Mouse (Mus musculus) gastrocnemius, adult 2 months (tissue): ENCODE results near the gene Lztr1. TPM values are rescaled to one million over a fixed set of nuclear protein-coding genes. Genes with fewer than 3 reads are reported as not detected.

Source experiments
- DNase-seq: peaks from one replicate; pipeline ENCODE4 v3.0.0; 2022
- H3K27ac ChIP-seq: fragments of 200-600 bp; 2 replicates; pipeline ENCODE4 v1.8.1; 2022; ENCODE audit warnings: mild to moderate bottlenecking
- H3K4me3 ChIP-seq: fragments of 200-600 bp; 2 replicates; pipeline ENCODE4 v1.8.1; 2022; ENCODE audit warnings: mild to moderate bottlenecking, moderate library complexity
- CTCF ChIP-seq: fragments of 200-600 bp; IDR thresholded peaks from 2 replicates; pipeline ENCODE4 v1.8.1; 2022; ENCODE audit warnings: antibody characterized with exemption, mild to moderate bottlenecking, moderate library complexity
- intact Hi-C: fragments of 180-260 bp; cut with DNase I; formaldehyde crosslinking; loops from one replicate; pipeline ENCODE4 v1.15.1; 2025
- long read RNA-seq, 2 experiments: library from polyadenylated mRNA; stranded (forward); transcript quantifications; one replicate each; pipeline ENCODE4 v2.0.0; 2021
- total RNA-seq, 2 experiments: library from RNA; stranded (reverse); gene quantifications; 2 replicates each; pipeline ENCODE4 v1.2.3; 2021

Gene Lztr1
- 10 to 100 TPM; 25.2 to 25.9 TPM for total RNA-seq
- long read RNA-seq, experiment 1, transcript Lztr1-201 (21 exons, 3,394 nt) = major isoform, 40 of 51 reads
- long read RNA-seq, experiment 1, partial matches to known transcripts = 3 of 51 reads
- long read RNA-seq, experiment 1, other reads (novel, unspliced or antisense) = 8 of 51 reads
- long read RNA-seq, experiment 2, transcript Lztr1-201 (21 exons, 3,394 nt) = major isoform, 43 of 50 reads
- long read RNA-seq, experiment 2, partial matches to known transcripts = 3 of 50 reads
- long read RNA-seq, experiment 2, other reads (novel, unspliced or antisense) = 4 of 50 reads

GRCm38 (mm10) chr16:17508546-17509239 is at the start of gene Lztr1:
TSS of gene Lztr1 (plus strand) at chr16:17508688.
- intact Hi-C loops = loop anchor here (2.0 kb wide), 1 partner anchor 22 kb away; the partner anchor contains the start of gene Thap7
- DNase-seq = peak; percentile 93
- Histone ChIP-seq H3K27ac (peak within 1 kb of the TSS; percentile 95), H3K4me3 (peak within 1 kb of the TSS; percentile 90)
- TF ChIP-seq CTCF = peak; percentile 9; the same call in 1 of the 2 replicates

GRCm38 (mm10) chr16:17460254-17460653 is 48.2 kb upstream of the Lztr1 start:
- TF ChIP-seq CTCF = peak; percentile 56
- DNase-seq = no peak
- intact Hi-C loops = no loop called here
- Histone ChIP-seq H3K27ac (no peak overlapping the region), H3K4me3 (no peak overlapping the region)

DNA sequence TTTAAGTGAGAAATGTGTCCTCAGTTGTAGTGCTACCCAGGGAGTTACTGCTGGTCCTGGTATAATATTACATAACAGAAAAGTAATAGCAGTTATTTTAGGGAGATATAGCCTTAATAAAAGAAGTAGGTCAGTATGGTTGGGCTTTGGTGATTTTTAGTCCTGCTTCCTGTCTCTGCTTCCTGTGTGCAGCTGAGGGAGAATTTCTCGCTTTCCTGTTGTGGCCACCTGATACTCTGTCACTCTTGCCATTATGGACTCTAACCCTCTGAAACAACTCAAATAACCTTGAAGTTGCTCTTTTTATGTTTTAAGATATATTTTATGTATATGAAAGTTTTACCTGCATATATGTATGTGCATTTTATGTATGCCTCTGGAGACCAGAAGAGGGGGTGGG is 46.9 kb upstream of the Lztr1 start:
- TF ChIP-seq CTCF = no peak
- intact Hi-C loops = no loop called here
- Histone ChIP-seq H3K27ac (peak overlapping the region; percentile 49), H3K4me3 (no peak overlapping the region)
- DNase-seq = no peak

GRCm38 (mm10) chr16:17463184-17463583 is 45.3 kb upstream of the Lztr1 start:
- DNase-seq = no peak
- no peak for TF ChIP-seq CTCF
- Histone ChIP-seq H3K4me3 (no peak overlapping the region), H3K27ac (no peak overlapping the region)
- intact Hi-C loops = no loop called here

- no peak for TF ChIP-seq CTCF
- no peak for DNase-seq
- intact Hi-C loops = no loop called here
- Histone ChIP-seq H3K27ac (no peak overlapping the region), H3K4me3 (no peak overlapping the region)
Observed at GRCm38 (mm10) chr16:17466875-17467663, 41.4 kb upstream of the Lztr1 start.

GRCm38 (mm10) chr16:17472498-17472897 is 36.0 kb upstream of the Lztr1 start:
- TF ChIP-seq CTCF = no peak
- no peak for DNase-seq
- intact Hi-C loops = loop anchor here (5.0 kb wide), 1 partner anchor 60 kb away; the partner anchor contains the start of gene Thap7
- Histone ChIP-seq H3K27ac (no peak overlapping the region), H3K4me3 (no peak overlapping the region)

GRCm38 (mm10) chr16:17474091-17474490 is 34.4 kb upstream of the Lztr1 start:
- DNase-seq = no peak
- H3K4me3 ChIP-seq = no peak overlapping the region
- intact Hi-C loops = loop anchor here (5.0 kb wide), 1 partner anchor 58 kb away; the partner anchor contains the start of gene Thap7
- peak; percentile 77 for TF ChIP-seq CTCF
- no peak overlapping the region; the same call in 1 of the 2 replicates for H3K27ac ChIP-seq

DNA sequence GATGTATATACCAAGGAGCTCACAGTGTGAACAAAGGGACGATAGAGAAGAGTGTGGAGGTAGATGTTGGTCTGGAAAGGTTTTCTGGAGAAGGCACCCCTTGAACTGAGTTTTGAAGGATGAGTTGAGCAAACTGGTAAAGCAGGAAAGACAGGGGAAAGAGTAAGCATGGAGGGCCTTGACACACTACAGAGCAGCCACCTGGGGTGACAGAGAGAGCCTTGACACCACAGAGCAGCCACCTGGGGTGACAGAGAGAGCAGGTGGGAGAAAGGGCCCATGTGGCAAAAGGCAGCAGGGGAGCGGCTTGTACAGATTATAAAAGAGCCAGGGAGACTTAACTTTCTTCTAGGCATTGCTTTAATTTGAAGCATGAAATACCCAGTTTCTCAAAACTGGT is 33.7 kb upstream of the Lztr1 start:
- Histone ChIP-seq H3K4me3 (no peak overlapping the region), H3K27ac (no peak overlapping the region)
- no peak for DNase-seq
- TF ChIP-seq CTCF = no peak
- intact Hi-C loops = loop anchor here (5.0 kb wide), 1 partner anchor 58 kb away; the partner anchor contains the start of gene Thap7

- intact Hi-C loops = no loop called here
- H3K27ac ChIP-seq = no peak overlapping the region
- DNase-seq = no peak
- TF ChIP-seq CTCF = no peak
- H3K4me3 ChIP-seq = no peak overlapping the region
Observed at GRCm38 (mm10) chr16:17475326-17475725, 33.2 kb upstream of the Lztr1 start.

GRCm38 (mm10) chr16:17478331-17478943 is 30.1 kb upstream of the Lztr1 start:
- no peak overlapping the region for H3K27ac ChIP-seq
- intact Hi-C loops = no loop called here

GRCm38 (mm10) chr16:17481465-17481864 is 27.0 kb upstream of the Lztr1 start:
- DNase-seq = no peak
- intact Hi-C loops = no loop called here

More at GRCm38 (mm10) chr16:17478331-17478943, 30.1 kb upstream of the Lztr1 start:
- no peak for TF ChIP-seq CTCF
- DNase-seq = no peak
- no peak overlapping the region for H3K4me3 ChIP-seq

DNA sequence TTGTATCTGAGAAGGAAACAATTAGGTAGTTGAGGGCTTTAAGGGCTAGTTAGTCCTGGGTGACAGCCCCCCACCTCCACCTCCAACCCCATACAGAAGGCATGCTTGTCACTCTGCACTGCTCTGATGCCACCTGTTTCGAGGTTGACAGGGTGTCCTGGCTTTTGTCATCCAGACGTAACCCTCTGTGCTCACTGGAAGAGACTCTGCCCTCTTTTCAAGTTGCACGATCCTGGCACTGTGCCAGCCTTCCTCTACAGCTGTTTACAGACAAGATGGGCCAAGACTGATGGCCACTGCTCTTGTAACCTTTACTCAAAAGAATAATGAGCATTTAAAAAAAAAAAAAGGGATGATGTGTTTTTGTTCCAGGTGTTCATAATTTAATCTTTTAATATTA is 22.0 kb upstream of the Lztr1 start:
- Histone ChIP-seq H3K27ac (no peak overlapping the region), H3K4me3 (no peak overlapping the region)
- peak; percentile 60 for DNase-seq
- TF ChIP-seq CTCF = no peak
- intact Hi-C loops = no loop called here

More at GRCm38 (mm10) chr16:17481465-17481864, 27.0 kb upstream of the Lztr1 start:
- no peak overlapping the region for H3K27ac ChIP-seq
- no peak overlapping the region for H3K4me3 ChIP-seq
- no peak for TF ChIP-seq CTCF
